Mouse (Mus musculus) urinary bladder, postnatal 14 days (tissue): Measurements from ENCODE around the gene Lhcgr.
A peak's percentile ranks its signal among the peaks of the same experiment; 100 is the strongest.
"Not testable (repeated sequence)": the region's sequence is repeated elsewhere in the genome, so short reads cannot be mapped to it uniquely, and the experiment has no call there.

ENCODE experiments used
- DNase-seq: peaks from one replicate; pipeline ENCODE4 v3.0.0; 2021; ENCODE audit warnings: low spot score

The Lhcgr gene

GRCm38 (mm10) chr17:88791440-88792152 is at the start of gene Lhcgr:
Gene Lhcgr (minus strand): TSS chr17:88791990.
- DNase-seq = no peak

GRCm38 (mm10) chr17:88817601-88818000 is 25.8 kb upstream of the Lhcgr start:
- DNase-seq = no peak

- DNase-seq = not testable (repeated sequence)
These were observed 21.2 kb upstream of the Lhcgr start for GRCm38 (mm10) chr17:88812943-88813342.

- DNase-seq = no peak
These were observed 19.0 kb upstream of the Lhcgr start for GRCm38 (mm10) chr17:88810807-88811206.

GRCm38 (mm10) chr17:88806421-88806820 is 14.6 kb upstream of the Lhcgr start:
- no peak for DNase-seq

- DNase-seq = no peak
These were observed 11.7 kb upstream of the Lhcgr start for GRCm38 (mm10) chr17:88803441-88803840.

GRCm38 (mm10) chr17:88790680-88791079 is 1.1 kb downstream of the Lhcgr start:
- DNase-seq = no peak

GRCm38 (mm10) chr17:88788392-88788791 is 3.4 kb downstream of the Lhcgr start:
- no peak for DNase-seq

GRCm38 (mm10) chr17:88786881-88787280 is 4.9 kb downstream of the Lhcgr start:
- no peak for DNase-seq

- no peak for DNase-seq
These were observed 5.4 kb downstream of the Lhcgr start for GRCm38 (mm10) chr17:88786385-88786784.

GRCm38 (mm10) chr17:88779148-88779547 is 12.6 kb downstream of the Lhcgr start:
- no peak for DNase-seq

- DNase-seq = no peak
These were observed 17.7 kb downstream of the Lhcgr start for GRCm38 (mm10) chr17:88774103-88774526.

- DNase-seq = no peak
These were observed 21.7 kb downstream of the Lhcgr start for GRCm38 (mm10) chr17:88770081-88770480.

GRCm38 (mm10) chr17:88769283-88769859 is 22.4 kb downstream of the Lhcgr start:
- no peak for DNase-seq

- no peak for DNase-seq
These were observed 24.9 kb downstream of the Lhcgr start for GRCm38 (mm10) chr17:88766857-88767256.

GRCm38 (mm10) chr17:88764136-88764485 is 27.7 kb downstream of the Lhcgr start:
- no peak for DNase-seq

- DNase-seq = no peak
These were observed 28.2 kb downstream of the Lhcgr start for GRCm38 (mm10) chr17:88763396-88764135.

GRCm38 (mm10) chr17:88758003-88758437 is 33.8 kb downstream of the Lhcgr start:
- DNase-seq = no peak

GRCm38 (mm10) chr17:88755776-88756175 is 36.0 kb downstream of the Lhcgr start:
- DNase-seq = no peak

- DNase-seq = no peak
These were observed 38.3 kb downstream of the Lhcgr start for GRCm38 (mm10) chr17:88753472-88753857.

GRCm38 (mm10) chr17:88752827-88753471 is 38.8 kb downstream of the Lhcgr start:
- peak; percentile 20 for DNase-seq

- no peak for DNase-seq
These were observed 42.1 kb downstream of the Lhcgr start for GRCm38 (mm10) chr17:88749646-88750045.

- no peak for DNase-seq
These were observed 85.5 kb downstream of the Lhcgr start for GRCm38 (mm10) chr17:88706231-88706649.
